Mouse (Mus musculus) thymus, adult 18-20 months (tissue): ENCODE measurements around the gene Gamt.
"Not testable (repeated sequence)": the region's sequence is repeated elsewhere in the genome, so short reads cannot be mapped to it uniquely, and the experiment has no call there.

Experiments
- DNase-seq, 2 experiments: peaks; one replicate each; pipeline ENCODE4 v3.0.0; 2022; ENCODE audit warnings: mixed read lengths in 2 of 2

Gamt gene

GRCm38 (mm10) chr10:80226416-80227165 lies 34.2 kb downstream of the Gamt start, which contains the start of gene Mum1:
Gene Mum1 (plus strand): TSS chr10:80226434.
- DNase-seq = peak; percentile 98

- DNase-seq = no peak
These were observed 34.8 kb downstream of the Gamt start for GRCm38 (mm10) chr10:80226071-80226415.

- DNase-seq = not testable (repeated sequence)
These were observed 37.7 kb downstream of the Gamt start for GRCm38 (mm10) chr10:80223137-80223536.

DNA sequence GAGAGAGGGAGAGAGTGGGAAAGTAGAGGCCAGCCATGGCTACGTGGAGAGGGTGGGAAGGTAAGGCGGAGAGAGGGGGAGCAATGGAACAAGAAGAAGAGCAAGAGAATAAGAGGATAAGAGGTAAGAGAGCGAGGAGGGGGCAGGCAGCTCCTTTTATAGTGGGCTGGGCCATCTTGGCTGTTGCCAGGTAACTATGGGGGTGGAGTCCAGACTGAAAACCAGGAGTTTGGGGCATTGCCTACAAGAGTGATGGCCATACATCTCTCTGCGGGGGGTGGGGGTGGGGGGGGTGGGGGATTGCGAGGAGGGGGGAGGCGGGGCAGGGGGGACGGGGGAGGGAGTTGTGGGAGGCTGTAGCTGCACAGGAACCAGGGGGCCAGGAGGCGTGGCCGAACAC lies 40.1 kb downstream of the Gamt start:
- no peak for DNase-seq

- DNase-seq = no peak
These were observed 45.6 kb downstream of the Gamt start for GRCm38 (mm10) chr10:80215048-80215772.

GRCm38 (mm10) chr10:80211547-80212103 lies 49.2 kb downstream of the Gamt start:
- not testable (repeated sequence) for DNase-seq

DNA sequence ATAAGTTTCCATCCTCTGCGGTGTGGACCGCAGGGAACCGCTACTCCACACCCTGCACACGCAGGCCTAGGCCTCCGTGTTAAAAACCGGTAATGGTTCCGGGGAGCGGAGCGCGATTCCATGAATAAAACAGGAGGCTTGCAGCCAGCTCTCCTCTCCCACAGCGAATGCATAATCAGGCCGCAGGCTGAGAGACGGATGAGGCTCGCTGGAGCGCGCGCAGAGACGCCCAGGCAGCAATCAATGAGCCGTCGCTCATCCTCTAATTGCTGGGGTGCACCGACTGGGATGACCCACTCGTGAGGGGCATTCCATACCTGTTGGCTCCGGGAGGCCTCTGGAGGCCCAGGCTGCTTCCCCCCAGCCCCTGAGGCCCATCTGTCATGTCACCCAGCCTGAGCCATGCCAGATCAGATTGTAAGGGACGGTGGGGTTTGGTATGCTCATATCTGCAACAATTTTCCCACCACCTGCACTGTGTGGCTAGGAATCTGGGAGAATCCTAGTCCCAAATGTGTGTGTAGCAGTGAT lies 51.9 kb downstream of the Gamt start:
- no peak for DNase-seq

- DNase-seq = no peak
These were observed 52.6 kb downstream of the Gamt start for GRCm38 (mm10) chr10:80208248-80208647.
